Mouse (Mus musculus) erythroid progenitor cell, adult 5-6 weeks (primary cell): ENCODE data around the gene Hint1. TPM values are rescaled to one million over a fixed set of nuclear protein-coding genes. Genes with fewer than 3 reads are reported as not detected.
"Not testable (repeated sequence)": the region's sequence is repeated elsewhere in the genome, so short reads cannot be mapped to it uniquely, and the experiment has no call there.

ENCODE experiments used
- ATAC-seq: replicated peaks from 2 replicates; pipeline ENCODE4 v1.8.0; 2016; ENCODE audit warnings: moderate number of reproducible peaks, mild to moderate bottlenecking, moderate TSS enrichment, inconsistent platforms; ENCODE audit not compliant: poor library complexity, low FRiP score, severe bottlenecking
- total RNA-seq, 2 experiments: library from RNA; stranded (forward) in 1 of 2; stranded (reverse) in 1 of 2; fragments of 150-400 nt in 1 of 2; fragments of 186-747, 209-891 nt in 1 of 2; gene quantifications; 2 replicates each; pipeline versions ENCODE4 v1.2.3 to v1.2.4; 2015 to 2017; ENCODE audit warnings: low replicate concordance in 2 of 2

Hint1 gene
- total RNA-seq (2015; ENCODE audit: low replicate concordance), result 138 and 146 TPM in 2 replicates
- 123 and 160 TPM in 2 replicates for total RNA-seq (2017; ENCODE audit: low replicate concordance)

DNA sequence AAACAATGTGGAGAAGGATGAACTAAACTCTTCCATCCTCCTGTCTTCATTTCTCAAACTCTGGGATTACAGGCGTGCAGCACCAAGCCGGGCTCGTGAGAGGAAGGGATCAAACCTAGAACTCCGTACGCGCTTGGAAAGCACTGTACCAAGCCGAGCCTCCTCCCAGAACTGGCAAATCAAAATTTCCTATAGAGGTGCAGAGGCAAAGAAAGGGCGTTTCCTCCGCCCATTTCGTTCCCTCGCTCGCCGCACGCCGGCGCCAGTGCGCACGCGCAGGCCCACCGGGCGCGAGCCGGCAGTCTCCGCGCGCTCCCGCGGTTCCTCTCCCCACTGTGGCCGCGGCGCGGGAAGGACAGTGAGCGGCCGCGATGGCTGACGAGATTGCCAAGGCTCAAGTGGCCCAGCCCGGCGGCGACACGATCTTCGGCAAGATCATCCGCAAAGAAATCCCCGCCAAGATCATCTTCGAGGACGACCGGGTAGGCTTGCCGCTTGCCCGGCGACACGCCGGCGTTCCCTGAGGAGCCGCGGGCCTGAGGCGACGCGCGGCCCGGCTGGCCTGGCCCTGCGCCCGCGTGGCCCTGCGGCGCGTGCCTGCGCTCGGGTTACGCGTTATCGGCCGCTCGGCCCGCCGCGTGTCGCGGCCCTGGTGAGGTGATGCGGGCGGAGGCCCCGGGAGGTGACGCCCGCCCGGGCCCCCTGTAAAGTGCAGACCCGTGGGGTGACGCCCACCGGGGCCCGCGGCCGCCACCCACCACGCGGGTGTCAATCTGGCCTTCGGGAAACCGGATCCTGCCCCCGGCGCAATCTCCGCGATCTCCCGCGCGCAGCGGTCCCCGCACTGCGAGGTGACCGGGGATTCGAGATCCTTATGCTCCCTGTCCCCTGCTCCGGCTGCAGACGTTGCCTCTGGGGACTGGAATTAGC is at the start of gene Hint1:
Hint1 (plus strand) TSS at position 265 of the 930 bp plus-strand sequence.
- peak; percentile 79 for ATAC-seq

DNA sequence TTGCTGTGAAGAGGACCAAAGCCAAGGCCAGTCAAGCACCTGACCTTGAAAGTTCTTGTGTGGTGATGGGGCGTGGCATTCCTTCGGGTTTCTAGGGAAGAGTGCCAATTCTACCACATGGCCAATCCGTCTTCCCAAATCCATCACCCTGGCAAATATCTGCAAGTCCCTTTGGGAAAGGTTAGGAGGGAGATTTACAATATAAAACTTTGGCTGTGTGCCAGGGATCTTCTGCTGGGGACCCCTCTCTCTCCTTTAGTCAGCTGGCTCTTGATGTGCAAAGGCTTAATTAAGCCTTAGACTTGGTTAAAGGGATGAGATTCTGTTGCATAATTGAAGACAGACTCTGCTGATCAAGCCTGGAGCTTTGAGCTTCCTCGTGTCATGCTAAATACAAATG is 48.7 kb upstream of the Hint1 start:
- no peak for ATAC-seq

DNA sequence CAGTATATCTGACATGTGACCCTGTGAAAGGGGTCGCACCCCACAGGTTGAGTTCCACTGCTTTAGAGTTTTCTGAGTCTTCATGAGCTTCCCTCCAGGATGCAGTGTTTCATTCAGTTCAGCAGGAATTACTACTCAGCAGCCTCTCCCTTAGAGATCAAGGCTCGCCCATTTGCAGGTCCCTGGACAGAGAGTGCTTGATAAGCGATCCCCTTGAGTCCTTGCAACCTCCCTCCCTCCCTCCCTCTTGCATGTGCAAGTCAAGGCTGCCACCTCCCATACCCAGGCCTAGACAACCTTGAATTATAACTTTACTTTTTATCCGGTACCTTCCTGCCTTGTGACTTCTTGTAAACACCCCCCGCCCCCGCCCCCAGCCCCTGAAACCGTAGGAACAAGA is 46.7 kb upstream of the Hint1 start:
- ATAC-seq, result no peak

DNA sequence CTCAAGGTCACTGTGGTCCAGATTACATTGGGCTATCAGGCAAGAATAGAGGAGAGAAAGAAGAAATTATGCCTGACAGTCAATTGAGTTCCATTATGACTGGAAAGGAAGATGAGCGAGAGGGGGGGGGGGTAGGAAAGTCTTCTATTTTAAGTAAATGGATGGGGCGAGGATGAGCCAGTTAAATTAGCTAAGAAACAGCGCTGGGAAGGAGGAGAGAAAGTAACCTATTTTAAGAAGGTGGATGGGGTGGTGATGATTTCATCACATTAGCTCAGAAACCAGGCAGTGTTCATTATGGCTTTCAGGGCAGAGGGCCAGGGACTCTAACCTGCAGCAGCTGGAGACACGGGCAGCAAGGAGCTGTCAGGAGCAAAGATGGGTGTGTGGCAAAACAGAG is 42.7 kb upstream of the Hint1 start:
- no peak for ATAC-seq

DNA sequence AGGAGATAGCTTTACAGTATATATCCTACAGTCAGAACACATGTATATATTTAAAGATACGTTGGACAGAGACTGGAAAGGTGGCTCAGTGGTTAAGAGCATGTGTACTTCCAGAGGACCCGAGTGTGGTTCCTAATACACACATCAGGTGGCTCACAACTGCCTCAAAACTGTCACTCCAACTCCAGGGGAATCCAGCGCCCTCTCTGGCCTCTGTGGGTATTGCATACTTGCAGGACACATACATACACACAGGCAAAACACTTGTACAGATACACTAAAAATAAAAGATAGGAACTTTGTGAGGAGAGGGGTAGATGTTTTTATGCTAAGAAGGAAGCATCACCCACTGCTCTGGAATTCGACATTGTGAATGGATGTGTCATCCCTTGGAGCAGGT is 40.4 kb upstream of the Hint1 start:
- ATAC-seq, result no peak

DNA sequence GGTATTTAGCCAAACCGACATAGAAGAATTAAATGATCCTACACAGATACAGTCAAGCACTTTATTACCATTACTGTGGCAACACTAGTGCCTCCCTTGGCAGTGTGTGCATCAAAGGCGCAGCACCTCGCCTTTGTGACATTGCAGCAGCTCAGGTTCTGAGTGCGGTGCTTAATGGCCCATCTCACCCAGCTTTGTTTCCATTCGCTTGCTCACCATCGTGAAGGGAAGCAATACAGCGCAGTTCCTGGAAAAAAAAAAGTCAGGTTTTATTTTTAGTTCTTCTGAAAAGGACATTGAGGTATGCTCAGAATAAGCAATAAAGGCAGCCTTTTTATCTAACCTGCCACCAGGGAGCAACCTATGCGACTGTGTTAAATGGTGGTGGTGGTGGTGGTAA is 39.4 kb upstream of the Hint1 start:
- ATAC-seq, result no peak

DNA sequence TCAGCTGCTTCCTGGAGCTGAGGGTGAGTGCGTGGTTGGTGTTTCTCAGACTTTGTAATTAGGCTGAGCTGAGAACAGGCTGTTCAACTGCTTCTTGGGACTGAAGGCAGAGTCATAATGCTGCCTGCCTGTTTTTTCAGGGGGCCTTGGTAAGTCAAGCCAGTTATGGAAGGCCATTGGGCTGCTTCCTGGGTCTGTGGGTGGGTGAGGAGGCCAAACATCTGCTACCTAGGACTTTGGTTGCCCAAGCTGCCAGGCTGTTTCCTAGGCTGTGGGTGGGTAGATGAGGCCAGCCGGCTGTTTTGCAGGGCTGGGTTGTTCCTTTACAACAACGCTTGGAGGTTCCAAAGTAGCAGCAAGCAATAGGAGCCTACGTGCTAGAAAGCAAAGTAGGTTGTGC is 32.4 kb upstream of the Hint1 start:
- no peak for ATAC-seq

DNA sequence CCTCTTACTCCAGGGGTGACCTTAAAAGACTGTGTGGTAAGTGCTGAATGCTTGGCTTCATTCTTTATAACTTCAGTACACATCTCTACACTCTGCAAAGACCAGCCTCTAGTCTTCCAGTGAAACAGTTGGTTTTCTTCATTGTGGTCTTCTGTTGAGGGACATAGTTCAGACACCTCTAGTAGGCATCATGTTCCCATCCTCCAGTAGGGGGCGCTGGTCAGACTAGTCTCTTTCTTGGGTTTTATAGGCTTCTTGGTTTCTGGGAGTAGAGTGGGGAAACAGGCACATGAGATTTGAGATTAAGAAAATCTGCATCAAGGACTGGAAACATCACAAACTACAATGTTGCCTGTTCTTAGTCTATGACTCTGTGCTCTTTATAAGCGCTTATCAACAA is 31.6 kb upstream of the Hint1 start:
- no peak for ATAC-seq

DNA sequence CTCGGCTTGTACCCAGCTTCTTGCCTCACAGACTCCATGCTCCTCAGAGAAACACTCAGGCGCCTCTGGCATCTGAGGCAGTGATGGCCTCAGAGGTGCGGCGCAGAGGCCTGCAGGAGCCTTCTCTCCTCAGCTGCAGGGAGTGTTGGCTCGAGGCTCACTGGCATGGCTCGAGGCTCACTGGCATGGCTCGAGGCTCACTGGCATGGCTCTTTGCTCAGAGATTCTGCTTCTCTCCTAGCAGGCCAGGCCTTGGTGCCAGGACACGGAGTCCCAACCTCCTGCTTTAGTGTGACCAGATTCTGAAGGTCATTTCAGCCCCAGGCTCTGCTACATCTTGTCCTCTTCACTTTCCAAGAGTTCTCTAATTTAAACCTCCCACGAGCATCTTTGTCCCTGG is 30.1 kb upstream of the Hint1 start:
- 0 out of 2 replicates have a peak, but pooled peaks have one; percentile 41 for ATAC-seq

DNA sequence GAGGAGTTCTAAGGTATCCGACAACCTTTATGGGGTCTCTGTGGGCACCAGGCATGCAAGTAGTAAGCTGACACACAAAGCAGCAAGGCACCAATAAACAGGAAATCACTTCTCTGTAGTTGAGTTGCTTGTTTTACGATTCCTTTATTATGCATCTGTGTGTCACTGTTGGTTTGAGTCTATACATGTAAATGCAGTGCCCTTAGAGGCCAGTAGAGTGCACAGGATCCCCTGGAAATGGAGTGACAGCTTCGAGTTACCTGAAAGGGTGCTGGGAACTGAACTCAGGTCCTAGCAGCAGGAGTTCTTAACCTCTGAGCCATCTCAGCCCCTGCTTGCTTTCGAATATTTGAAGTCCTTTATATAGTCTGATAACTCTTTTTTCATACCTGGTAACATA is 26.5 kb upstream of the Hint1 start:
- ATAC-seq, result no peak

DNA sequence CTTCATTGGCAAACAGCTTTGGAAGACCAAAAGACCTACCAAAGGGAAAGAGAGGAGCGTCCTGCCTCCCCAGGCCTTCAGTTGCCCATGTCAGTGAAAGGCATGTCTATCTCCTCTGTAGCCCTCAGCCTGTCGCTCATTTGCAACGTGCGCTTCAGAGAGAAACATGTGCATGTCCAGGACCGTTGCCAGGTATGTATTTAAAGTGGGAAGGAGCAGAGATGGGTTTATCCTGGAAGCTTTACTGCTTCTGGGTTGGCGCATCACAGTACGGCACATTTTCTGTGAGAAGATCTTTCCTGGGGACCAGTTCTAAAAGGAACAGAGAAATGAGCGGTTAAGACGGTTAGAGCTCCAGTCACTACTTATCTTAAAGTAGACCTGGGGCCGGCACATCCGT is 25.3 kb upstream of the Hint1 start:
- ATAC-seq, result no peak

DNA sequence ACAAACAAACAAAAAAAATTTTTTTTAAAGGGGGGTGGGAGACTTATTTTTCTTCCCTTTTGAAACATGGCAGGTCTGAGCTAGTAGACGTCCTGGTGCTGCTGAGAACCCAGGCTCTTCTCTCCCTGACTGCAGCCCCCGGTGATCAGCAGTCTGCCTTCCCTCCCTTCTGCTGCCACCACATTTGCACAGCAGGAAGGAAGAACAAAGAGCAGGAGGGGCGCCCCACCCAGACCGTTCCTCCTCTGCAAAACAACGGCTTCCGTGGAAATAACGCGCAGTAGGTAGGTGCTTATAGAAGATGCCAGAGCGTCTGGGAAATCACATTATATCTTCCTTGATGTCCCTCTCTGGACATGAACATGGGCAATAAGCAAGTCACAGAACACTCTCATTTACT is 21.8 kb upstream of the Hint1 start:
- no peak for ATAC-seq

DNA sequence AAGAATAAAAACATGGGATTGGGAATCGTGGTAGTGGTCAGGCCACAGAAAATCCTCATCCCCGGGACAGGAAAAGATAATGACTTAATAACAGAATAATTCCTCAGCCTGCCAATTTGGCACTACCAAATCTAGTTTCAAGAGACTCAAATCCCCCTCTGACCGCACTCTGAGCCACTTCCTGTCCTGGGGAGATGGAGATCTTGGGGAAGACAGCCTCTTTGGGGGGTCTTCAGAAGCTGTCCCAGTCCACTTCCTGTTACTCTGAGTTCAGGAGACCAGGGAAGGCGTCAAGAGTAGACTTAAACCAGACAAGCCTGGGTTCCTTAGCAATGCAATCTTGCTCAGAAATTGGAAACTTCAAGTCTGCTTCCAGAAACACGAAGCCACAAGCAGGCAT is 21.2 kb upstream of the Hint1 start:
- ATAC-seq, result no peak

DNA sequence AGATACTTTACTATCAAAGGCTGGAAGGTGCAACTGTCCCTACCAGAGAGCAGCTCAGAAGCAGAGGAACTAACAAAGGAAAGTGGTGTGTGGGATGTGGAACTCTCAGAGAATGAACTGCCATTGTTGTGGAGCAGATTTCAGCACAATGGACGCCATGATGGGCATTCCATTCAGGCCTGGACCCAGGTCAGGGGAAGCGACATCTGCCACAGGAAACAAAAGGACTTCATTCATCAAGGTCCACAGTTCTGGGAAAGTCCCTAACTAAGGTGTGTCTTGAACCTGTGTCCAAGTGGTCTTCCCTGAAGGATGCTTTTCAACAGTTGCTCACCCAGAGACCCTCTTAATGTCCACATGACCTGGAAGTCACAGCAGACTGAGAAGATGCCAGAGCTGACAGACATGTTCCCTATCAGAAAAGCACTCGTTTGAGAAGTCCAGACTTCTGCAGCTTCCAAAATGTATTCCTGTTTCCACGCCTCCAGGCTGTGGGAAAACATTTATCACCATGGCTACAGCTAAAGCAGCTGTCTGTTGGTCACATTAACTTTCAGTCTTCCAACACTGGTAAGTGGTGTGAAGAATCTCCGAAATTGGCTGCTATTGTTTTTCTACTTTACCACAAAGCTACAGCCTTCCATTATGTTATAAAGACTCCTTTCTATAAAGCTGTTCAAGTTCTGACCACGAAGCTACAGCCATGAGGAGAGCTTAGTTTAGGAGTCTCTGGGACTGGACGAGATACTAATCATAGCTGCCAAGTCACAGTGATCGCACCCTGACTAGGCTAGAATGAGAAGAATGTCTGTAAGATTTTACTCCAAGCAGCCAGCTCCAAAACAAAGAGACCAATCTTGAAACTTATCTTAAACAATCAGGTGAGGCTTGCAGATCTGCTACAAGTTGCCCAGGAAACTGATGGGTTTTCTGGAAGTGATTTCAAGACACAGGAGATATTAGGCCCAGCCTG is 20.4 kb upstream of the Hint1 start:
- no peak for ATAC-seq

DNA sequence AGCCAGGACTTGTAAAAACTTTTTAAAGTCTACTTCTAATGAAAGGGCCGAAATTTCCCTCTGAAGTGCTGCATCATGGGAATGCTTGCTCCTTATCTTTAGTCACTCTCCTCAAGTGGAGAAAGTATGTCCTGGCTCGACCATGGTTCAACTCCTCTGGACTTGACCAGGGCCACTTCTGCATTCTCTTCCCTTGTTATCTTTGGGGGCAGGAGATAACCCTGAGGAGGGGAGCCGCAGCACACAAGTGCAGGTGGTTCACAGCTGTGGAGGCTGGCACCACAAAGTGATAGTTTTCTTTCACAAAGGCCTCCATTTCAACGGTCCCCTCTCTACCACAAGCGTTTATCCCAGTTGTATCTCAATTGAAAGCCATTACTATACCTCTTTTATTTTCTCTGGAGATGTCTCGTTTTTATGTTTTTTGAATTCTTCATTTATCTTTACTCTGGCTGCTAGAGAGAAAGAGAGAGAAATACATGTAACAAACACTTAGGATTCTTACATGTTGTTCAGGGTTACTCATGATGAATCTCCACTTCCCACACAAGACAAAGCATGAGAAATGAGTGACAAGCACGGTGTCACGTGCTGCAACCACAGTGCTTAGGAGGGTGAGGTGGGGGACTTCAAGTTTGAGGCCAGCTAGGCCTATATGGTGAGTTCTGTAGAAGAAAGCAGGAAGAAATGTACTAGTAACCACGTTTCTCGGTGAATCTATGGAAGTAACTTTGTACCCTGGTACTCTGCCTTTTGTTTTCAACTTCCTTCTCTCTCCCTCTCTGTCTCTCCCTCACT is 16.0 kb upstream of the Hint1 start:
- ATAC-seq, result no peak

DNA sequence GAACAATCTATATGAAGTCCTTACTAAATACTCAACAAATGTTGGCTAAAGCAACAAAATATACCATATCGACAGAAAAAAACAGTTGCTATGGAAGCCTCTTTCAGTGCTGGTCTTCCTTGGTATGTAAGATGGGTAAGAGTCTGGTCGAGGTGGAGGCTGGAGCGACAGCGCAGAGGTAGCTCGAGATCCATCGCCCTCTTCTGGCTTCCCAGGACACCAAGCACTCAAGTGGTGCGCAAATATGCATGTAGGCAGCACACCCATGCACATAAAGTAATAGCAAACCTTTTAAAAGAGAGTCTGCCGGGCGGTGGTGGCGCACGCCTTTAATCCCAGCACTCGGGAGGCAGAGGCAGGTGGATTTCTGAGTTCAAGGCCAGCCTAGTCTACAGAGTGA is 14.5 kb upstream of the Hint1 start:
- no peak for ATAC-seq

DNA sequence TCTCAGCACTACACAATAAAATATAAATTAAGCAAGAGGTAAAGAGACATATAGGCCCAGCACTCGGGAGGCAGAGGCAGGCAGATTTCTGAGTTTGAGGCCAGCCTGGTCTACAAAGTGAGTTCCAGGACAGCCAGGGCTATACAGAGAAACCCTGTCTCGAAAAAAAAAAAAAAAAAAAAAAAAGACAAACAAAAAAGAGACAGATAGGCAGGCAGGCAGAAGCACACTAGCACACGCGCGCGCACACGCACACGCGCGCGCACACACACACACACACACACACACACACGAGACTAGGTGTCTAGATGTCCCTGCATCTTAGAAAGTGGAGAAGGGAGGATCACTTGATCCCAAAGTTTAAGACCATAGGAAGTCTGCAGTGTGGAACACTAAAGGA is 7.3 kb upstream of the Hint1 start:
- ATAC-seq, result not testable (repeated sequence)

DNA sequence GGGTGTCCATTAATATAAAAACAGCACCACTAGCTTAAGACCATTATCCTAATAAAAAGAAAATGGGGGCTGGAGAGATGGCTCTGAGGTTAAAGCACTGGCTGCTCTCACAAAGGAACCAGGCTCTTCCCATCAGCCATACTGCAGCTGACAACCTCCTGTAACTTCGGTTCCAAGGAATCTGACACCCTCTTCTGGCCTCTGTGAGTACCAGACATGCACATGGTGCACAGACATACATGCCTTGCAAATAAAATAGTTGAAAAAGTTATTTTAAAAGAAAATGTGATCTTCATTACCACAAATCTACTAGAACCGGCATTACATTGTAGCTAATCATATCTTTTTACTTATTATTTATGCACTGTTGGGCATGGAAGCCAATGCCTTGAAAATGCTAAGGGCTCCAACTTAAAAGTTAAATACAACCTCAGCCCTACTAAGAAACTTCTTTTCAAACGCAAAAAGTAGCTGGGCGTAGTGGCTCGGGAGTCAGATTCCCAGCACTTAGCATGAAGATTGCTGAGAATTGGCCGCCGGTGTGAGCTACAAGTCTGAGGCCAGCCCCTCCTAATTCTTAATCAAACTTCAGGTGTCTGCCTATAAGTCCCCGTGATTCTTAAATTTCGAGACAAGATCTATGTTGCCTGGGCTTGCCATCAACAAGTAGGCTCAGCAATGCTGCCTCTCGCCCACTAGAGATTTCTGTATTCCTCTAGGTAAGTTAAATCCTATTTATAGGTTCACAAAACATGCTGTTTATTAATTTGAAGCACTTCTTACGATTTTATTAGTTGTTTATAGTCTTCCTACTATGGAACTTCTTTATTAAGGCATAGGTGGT is 6.6 kb upstream of the Hint1 start:
- ATAC-seq, result no peak
